Mouse (Mus musculus) hindbrain, embryonic 11.5 days (tissue): Measurements from ENCODE around the gene Gpr33. TPM values are rescaled to one million over a fixed set of nuclear protein-coding genes. Genes with fewer than 3 reads are reported as not detected.

Source experiments
- ATAC-seq: fragments of 200-750 bp; cut with Nextera tagmentation; 2 replicates; pipeline ENCODE4 v1.8.0; 2017; ENCODE audit warnings: mild to moderate bottlenecking, moderate TSS enrichment, moderate library complexity; ENCODE audit not compliant: low FRiP score
- DNase-seq: peaks from one replicate; pipeline ENCODE4 v3.0.0-alpha.2; 2015; ENCODE audit warnings: low spot score
- H3K27ac ChIP-seq: fragments of 300-500 bp; sonication (generic); 2 replicates; pipeline ENCODE4 v1.5.1; 2014; ENCODE audit warnings: mild to moderate bottlenecking, low read depth, low read length
- H3K27me3 ChIP-seq: fragments of 300-500 bp; sonication (generic); 2 replicates; pipeline ENCODE4 v1.6.1; 2014; ENCODE audit warnings: mild to moderate bottlenecking, low read length, moderate library complexity, mixed read lengths; ENCODE audit not compliant: control insufficient read depth, insufficient read depth
- H3K36me3 ChIP-seq: fragments of 300-500 bp; sonication (generic); 2 replicates; pipeline ENCODE4 v1.6.1; 2014; ENCODE audit warnings: mild to moderate bottlenecking, low read length, moderate library complexity, mixed read lengths; ENCODE audit not compliant: control insufficient read depth, insufficient read depth
- H3K4me1 ChIP-seq: fragments of 300-500 bp; sonication (generic); replicated peaks from 2 replicates; pipeline ENCODE4 v1.6.1; 2014; ENCODE audit warnings: low read length, mixed read lengths; ENCODE audit not compliant: control insufficient read depth, insufficient read depth
- H3K4me2 ChIP-seq: fragments of 300-500 bp; sonication (generic); replicated peaks from 2 replicates; pipeline ENCODE4 v1.6.1; 2014; ENCODE audit warnings: mild to moderate bottlenecking, low read depth, low read length
- H3K4me3 ChIP-seq: fragments of 300-500 bp; sonication (generic); 2 replicates; pipeline ENCODE4 v1.5.1; 2014; ENCODE audit warnings: low read depth, low read length
- H3K9ac ChIP-seq: fragments of 300-500 bp; sonication (generic); 2 replicates; pipeline ENCODE4 v1.6.1; 2014; ENCODE audit warnings: low read depth, low read length
- H3K9me3 ChIP-seq: fragments of 300-500 bp; sonication (generic); 2 replicates; pipeline ENCODE4 v1.6.1; 2016; ENCODE audit warnings: low read length; ENCODE audit not compliant: control insufficient read depth
- WGBS: fragments of 180-500 bp; shearing (Covaris S2); extraction: QIAGEN DNeasy Blood & Tissue Kit; methylation state at CpG from one replicate; pipeline ENCODE4 v1.1.7; 2014; 5-methylcytosine and 5-hydroxymethylcytosine counted together
- polyA plus RNA-seq: library from polyadenylated mRNA; unstranded; fragments of >200 nt; fragmentation: Nextera tagmentation; extraction: Ambion mirVana; gene quantifications from 2 replicates; pipeline ENCODE4 v1.2.1, GENCODE M21; 2014

The Gpr33 gene
- polyA plus RNA-seq, 1 experiment from 2014 or later, result not detected

DNA sequence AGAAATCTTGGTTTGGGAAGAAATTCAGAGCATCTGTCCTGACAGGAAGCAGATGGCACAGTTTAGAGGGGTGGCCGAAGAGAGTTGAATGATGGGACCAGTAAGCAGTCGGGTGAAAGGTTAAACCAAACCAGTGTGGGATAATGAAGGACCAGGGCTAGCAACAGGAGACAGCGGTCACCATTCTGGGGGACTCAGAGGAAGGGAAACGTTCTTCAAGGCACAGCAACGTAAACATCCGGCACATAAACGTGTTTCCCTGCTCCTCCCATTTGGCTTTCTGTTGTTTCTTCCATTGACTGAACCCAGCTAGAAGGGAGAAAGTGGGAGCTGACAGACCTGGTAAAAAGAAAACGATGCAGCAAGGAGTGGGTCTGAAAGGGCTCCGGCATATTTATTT is 14.6 kb downstream of the Gpr33 start:
- H3K4me3 ChIP-seq, result no peak overlapping the region
- H3K4me1 ChIP-seq, result no peaks in the 10 kb centered on the region
- DNase-seq (no peak), ATAC-seq (no peak)
- no peak overlapping the region for H3K4me2 ChIP-seq
- H3K27me3 ChIP-seq, result no peaks in the 10 kb centered on the region
- no peak overlapping the region for H3K27ac ChIP-seq
- WGBS, result 49% methylated on average over 9 of the region's 9 CpGs
- no peak overlapping the region for H3K9ac ChIP-seq
- no peaks in the 10 kb centered on the region for H3K36me3 ChIP-seq
- no peaks in the 10 kb centered on the region for H3K9me3 ChIP-seq

DNA sequence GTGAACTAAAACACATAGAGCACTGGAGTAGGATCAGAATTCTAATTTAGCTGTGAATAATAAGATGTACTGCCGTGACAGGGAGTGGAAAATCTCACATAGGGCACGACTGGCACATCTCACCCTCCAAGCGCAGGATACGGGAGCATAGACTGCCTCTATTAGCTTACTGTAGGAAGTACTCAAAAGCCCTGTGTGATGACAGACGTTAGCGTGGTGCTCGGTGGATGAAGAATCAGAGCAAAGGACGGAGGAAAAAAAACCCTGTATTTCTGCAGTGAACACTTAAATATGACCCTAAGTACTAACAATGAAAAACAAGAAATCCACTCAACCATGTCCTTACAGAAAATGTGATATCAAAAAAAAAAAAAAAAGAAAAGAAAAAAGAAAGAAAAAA is 15.7 kb downstream of the Gpr33 start:
- no peaks in the 10 kb centered on the region for H3K27me3 ChIP-seq
- H3K27ac ChIP-seq, result no peak overlapping the region

DNA sequence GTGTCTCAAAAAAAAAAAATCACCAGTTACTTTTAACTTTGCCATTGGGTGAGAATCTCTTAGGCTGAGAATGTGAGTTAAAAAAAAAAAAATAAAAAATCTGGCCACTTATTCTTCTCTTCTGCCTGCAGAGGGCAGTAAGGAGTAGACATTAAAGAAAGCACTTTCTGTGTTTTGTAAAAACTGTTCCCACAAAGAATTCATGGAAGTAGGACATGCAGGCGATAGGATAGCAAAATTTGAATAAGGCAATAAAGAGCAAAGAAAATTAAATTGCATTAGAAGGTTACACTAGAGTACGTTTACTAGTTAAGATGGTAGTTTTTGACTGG is 17.3 kb downstream of the Gpr33 start:
- peak; percentile 66 for DNase-seq
- no peaks in the 10 kb centered on the region for H3K9me3 ChIP-seq
- no peak overlapping the region for H3K4me3 ChIP-seq
- no peaks in the 10 kb centered on the region for H3K27me3 ChIP-seq
- ATAC-seq, result no peak
- H3K4me2 ChIP-seq, result 0 out of 2 replicates have a peak overlapping the region, but pooled peaks have one; percentile 23
- 61% methylated on average over 2 of the region's 2 CpGs for WGBS
- no peak overlapping the region for H3K9ac ChIP-seq
- peak overlapping the region; percentile 51 for H3K27ac ChIP-seq
- H3K36me3 ChIP-seq, result no peaks in the 10 kb centered on the region
- no peaks in the 10 kb centered on the region for H3K4me1 ChIP-seq

More for the DNA sequence above, 15.7 kb downstream of the Gpr33 start:
- Histone ChIP-seq H3K4me3 (no peak overlapping the region), H3K4me1 (no peaks in the 10 kb centered on the region), H3K9me3 (no peaks in the 10 kb centered on the region), H3K9ac (no peak overlapping the region), H3K36me3 (no peaks in the 10 kb centered on the region), H3K4me2 (no peak overlapping the region)
- ATAC-seq (no peak), DNase-seq (no peak)
- 86% methylated on average over 8 of the region's 8 CpGs for WGBS

DNA sequence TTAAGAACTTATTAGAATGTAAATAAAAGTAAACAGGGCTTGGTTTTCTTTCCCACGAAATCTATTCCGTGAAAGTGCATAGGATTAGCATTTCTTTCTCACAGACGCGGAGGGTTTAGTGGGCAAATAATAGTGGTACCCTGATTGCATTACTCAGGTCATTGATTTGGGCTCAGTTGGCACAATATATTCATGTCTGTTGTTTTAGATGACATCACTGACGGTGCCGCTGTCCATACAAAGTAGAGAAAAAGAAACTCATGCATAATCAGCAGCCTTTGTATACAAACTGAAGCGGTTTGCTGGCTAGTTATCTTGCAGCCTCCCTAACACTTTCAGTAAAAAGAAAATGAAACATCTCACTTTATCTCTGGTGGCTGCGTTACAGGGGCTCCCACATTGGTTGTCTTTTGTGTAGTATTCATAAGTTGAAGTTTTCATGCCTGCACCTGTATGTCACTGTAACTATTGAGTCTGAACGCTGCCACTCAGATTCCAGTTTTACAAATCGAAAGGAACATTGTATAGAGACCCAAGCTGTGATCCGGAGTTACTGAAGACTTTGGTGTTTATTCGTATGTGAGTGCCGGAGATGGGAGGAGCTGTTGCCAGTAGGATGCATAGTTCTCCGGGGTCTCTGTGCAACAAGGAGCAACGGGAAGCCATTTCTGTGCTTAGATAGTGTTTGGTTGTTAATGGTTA is 17.8 kb downstream of the Gpr33 start:
- ATAC-seq, result peak; percentile 49
- peak overlapping the region; percentile 14; the same call in 1 of the 2 replicates for H3K4me3 ChIP-seq
- no peak overlapping the region for H3K9ac ChIP-seq
- H3K27me3 ChIP-seq, result no peaks in the 10 kb centered on the region
- no peaks in the 10 kb centered on the region for H3K36me3 ChIP-seq
- H3K4me2 ChIP-seq, result peak overlapping the region; percentile 23
- no peaks in the 10 kb centered on the region for H3K4me1 ChIP-seq
- peak overlapping the region; percentile 51 for H3K27ac ChIP-seq
- WGBS, result 50% methylated on average over 15 of the region's 15 CpGs
- peak; percentile 35 for DNase-seq
- no peaks in the 10 kb centered on the region for H3K9me3 ChIP-seq

DNA sequence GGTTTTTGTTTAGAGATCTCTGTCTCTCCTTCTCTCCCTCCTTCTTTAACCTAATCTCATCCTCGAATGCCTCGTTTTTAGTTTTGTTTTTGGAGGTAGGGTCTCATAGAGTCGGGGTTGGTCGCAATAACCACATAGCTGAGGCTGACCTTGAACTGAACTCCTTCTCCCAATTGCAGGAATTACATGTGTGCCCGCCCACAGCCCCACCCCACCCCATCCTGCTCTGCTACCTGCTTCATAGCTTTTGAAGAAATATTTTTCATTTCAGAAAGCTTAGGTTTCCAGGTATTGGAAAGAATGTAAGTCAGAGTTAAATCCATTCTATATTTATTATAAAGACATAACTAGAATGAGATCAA is 21.2 kb downstream of the Gpr33 start:
- H3K36me3 ChIP-seq, result no peaks in the 10 kb centered on the region
- DNase-seq, result no peak
- no peaks in the 10 kb centered on the region for H3K4me1 ChIP-seq
- 48% methylated on average over 5 of the region's 5 CpGs for WGBS
- no peak overlapping the region for H3K27ac ChIP-seq
- no peaks in the 10 kb centered on the region for H3K27me3 ChIP-seq
- H3K4me3 ChIP-seq, result peak overlapping the region; percentile 73
- ATAC-seq, result peak; percentile 69
- H3K9me3 ChIP-seq, result no peaks in the 10 kb centered on the region
- peak overlapping the region; percentile 57; the same call in 1 of the 2 replicates for H3K4me2 ChIP-seq
- H3K9ac ChIP-seq, result no peak overlapping the region

DNA sequence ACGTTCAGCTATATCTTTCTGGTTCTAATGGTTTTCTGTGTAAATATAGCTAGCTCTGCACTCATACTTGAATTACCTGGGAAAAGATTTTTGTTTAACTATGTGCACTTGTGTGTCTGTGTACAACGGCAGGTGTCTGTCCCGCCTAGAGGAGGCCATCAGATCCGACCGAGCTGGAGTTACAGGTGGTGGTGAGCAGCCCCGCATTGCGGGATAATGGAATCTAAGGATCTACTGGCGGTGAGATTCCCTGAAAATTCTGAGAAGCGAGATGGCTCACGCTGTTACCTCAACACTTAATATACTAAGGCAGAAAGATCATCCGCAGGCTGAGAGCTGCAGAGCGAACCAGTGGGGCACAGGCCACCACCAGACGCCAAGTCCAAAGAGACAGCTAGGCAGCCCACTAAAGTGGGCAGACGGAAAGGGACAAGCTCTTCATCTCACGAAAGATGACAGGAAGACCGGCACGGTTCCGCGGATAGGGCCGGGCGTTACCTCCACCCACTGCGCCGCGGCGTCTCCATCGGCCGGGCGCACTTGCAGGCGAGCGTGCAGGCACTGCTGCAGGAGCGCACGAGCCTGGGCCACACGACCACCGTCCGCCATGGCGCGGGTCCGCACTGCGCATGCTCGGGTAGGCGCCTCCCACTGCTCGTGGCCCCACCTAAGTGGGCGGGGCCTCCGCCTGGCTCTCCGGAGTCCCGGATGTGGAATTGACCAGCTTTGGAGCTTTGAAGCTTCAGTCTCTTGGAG is 21.8 kb downstream of the Gpr33 start, which contains the start of gene Dtd2:
Gene Dtd2 (minus strand): TSS at position 625 of the 756 bp plus-strand sequence.
- Histone ChIP-seq H3K4me3 (peak within 1 kb of the TSS; percentile 73), H3K27me3 (no peaks in the 10 kb centered on the region), H3K4me2 (peak within 1 kb of the TSS; percentile 57), H3K4me1 (no peaks in the 10 kb centered on the region), H3K9me3 (no peaks in the 10 kb centered on the region), H3K27ac (0 out of 2 replicates have a peak within 1 kb of the TSS, but pooled peaks have one; percentile 27), H3K36me3 (no peaks in the 10 kb centered on the region), H3K9ac (peak within 1 kb of the TSS; percentile 78)
- DNase-seq (peak; percentile 97), ATAC-seq (peak; percentile 94)
- WGBS, result 2% methylated on average over 46 of the region's 46 CpGs

DNA sequence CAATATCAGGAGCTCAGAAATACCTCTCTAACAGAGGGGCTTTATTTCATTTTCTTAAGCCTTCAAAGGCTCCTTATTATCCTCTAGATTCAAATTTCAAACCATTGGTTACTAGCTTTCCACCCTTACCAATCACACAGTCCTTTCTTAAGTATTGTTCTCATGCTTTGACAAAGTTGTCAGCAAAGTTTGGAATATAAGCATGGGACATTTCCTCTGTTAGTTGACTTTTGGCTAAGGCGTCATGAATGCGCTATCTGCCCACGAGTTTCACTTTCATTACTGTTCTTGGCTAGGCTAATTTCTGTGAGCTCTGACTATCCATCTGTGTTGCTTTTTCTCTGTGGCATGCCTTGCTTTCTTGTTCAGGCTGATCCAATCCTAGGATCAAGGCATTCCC is 25.1 kb downstream of the Gpr33 start:
- Histone ChIP-seq H3K27me3 (no peaks in the 10 kb centered on the region), H3K36me3 (0 out of 2 replicates have a peak, but pooled peaks cover 2% of the 10 kb centered on the region), H3K27ac (no peak overlapping the region), H3K4me3 (no peak overlapping the region), H3K9me3 (no peaks in the 10 kb centered on the region), H3K4me2 (no peak overlapping the region), H3K9ac (no peak overlapping the region), H3K4me1 (no peaks in the 10 kb centered on the region)
- ATAC-seq (no peak), DNase-seq (no peak)
- WGBS, result 94% methylated on average over 3 of the region's 3 CpGs

DNA sequence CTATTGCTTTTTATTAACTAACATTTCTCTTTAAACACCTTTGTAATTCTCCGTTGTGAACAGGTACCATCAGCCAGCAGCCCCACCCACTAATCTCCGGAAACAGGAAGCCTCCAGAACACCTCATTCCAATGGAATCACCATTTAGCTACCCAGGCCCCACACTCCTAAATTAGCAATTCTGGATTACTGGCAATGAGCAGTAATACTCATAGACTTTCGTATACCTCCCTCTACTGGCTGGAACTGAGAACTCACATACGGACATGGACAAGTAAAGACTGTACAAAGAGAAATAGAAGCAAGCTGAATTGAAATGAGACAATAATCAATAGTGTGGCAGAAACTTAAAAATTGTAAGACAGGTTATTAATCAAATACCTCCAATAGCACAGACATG is 26.3 kb downstream of the Gpr33 start:
- Histone ChIP-seq H3K9ac (no peak overlapping the region), H3K27ac (no peak overlapping the region), H3K4me2 (no peak overlapping the region), H3K4me1 (no peaks in the 10 kb centered on the region), H3K4me3 (no peak overlapping the region), H3K36me3 (0 out of 2 replicates have a peak, but pooled peaks cover 2% of the 10 kb centered on the region), H3K9me3 (no peaks in the 10 kb centered on the region), H3K27me3 (no peaks in the 10 kb centered on the region)
- ATAC-seq (peak; percentile 27; the same call in 1 of the 2 replicates), DNase-seq (peak; percentile 73)
- WGBS, result 36% methylated on average over 4 of the region's 4 CpGs
